Mouse (Mus musculus) ZHBTc4 (cell line): Measurements from ENCODE around the gene Ubl4b.

ENCODE experiments used
- DNase-seq: peaks from one replicate; pipeline ENCODE4 v3.0.0-alpha.2; 2011; ENCODE audit warnings: low read depth, low spot score

The Ubl4b gene

GRCm38 (mm10) chr3:107554842-107555241 is at the start of gene Ubl4b:
Gene Ubl4b, minus strand, starts transcription at chr3:107555073.
- DNase-seq, result no peak

GRCm38 (mm10) chr3:107600127-107600526 is 45.3 kb upstream of the Ubl4b start:
- DNase-seq, result no peak

- peak; percentile 46 for DNase-seq
Observed at GRCm38 (mm10) chr3:107597586-107598389, 42.9 kb upstream of the Ubl4b start.

- DNase-seq, result peak; percentile 25
Observed at GRCm38 (mm10) chr3:107597134-107597533, 42.3 kb upstream of the Ubl4b start.

- DNase-seq, result peak; percentile 55
Observed at GRCm38 (mm10) chr3:107596559-107596958, 41.7 kb upstream of the Ubl4b start.

GRCm38 (mm10) chr3:107595938-107596461 is 41.1 kb upstream of the Ubl4b start:
- DNase-seq, result peak; percentile 65

- DNase-seq, result no peak
Observed at GRCm38 (mm10) chr3:107595264-107595937, 40.5 kb upstream of the Ubl4b start.

GRCm38 (mm10) chr3:107594662-107595263 is 39.9 kb upstream of the Ubl4b start, which contains the start of gene Alx3:
Gene Alx3, plus strand, starts transcription at chr3:107595031.
- peak; percentile 28 for DNase-seq

GRCm38 (mm10) chr3:107593632-107594031 is 38.8 kb upstream of the Ubl4b start:
- DNase-seq, result no peak

- DNase-seq, result no peak
Observed at GRCm38 (mm10) chr3:107591612-107592011, 36.7 kb upstream of the Ubl4b start.

- no peak for DNase-seq
Observed at GRCm38 (mm10) chr3:107586504-107586903, 31.6 kb upstream of the Ubl4b start.

- DNase-seq, result no peak
Observed at GRCm38 (mm10) chr3:107583893-107584292, 29.0 kb upstream of the Ubl4b start.

GRCm38 (mm10) chr3:107582875-107583767 is 28.2 kb upstream of the Ubl4b start:
- DNase-seq, result peak; percentile 53

- DNase-seq, result no peak
Observed at GRCm38 (mm10) chr3:107582130-107582874, 27.4 kb upstream of the Ubl4b start.

GRCm38 (mm10) chr3:107581103-107582010 is 26.5 kb upstream of the Ubl4b start:
- DNase-seq, result no peak

- peak; percentile 74 for DNase-seq
Observed at GRCm38 (mm10) chr3:107579466-107579865, 24.6 kb upstream of the Ubl4b start.

- DNase-seq, result no peak
Observed at GRCm38 (mm10) chr3:107577810-107578390, 23.0 kb upstream of the Ubl4b start.

- DNase-seq, result no peak
Observed at GRCm38 (mm10) chr3:107576807-107577206, 21.9 kb upstream of the Ubl4b start.

GRCm38 (mm10) chr3:107571205-107571604 is 16.3 kb upstream of the Ubl4b start:
- peak; percentile 45 for DNase-seq
